Mouse (Mus musculus) midbrain, postnatal 0 days (tissue): ENCODE results near the gene Myh6. TPM values are rescaled to one million over a fixed set of nuclear protein-coding genes. Genes with fewer than 3 reads are reported as not detected.

ENCODE experiments used
- ATAC-seq: fragments of 200-750 bp; cut with Nextera tagmentation; 2 replicates; pipeline ENCODE4 v1.8.0; 2017; ENCODE audit warnings: moderate number of reproducible peaks, mild to moderate bottlenecking, moderate TSS enrichment, moderate library complexity; ENCODE audit not compliant: low FRiP score
- DNase-seq: peaks from one replicate; pipeline ENCODE4 v3.0.0-alpha.2; 2015; ENCODE audit warnings: low spot score
- H3K27ac ChIP-seq: fragments of 300-500 bp; sonication (generic); 2 replicates; pipeline ENCODE4 v1.5.1; 2014; ENCODE audit warnings: low read depth, mild to moderate bottlenecking, low read length, mixed read lengths
- H3K27me3 ChIP-seq: fragments of 300-500 bp; sonication (generic); 2 replicates; pipeline ENCODE4 v1.6.1; 2014; ENCODE audit warnings: low read length, control low read depth, mixed read lengths; ENCODE audit not compliant: insufficient read depth
- H3K36me3 ChIP-seq: fragments of 300-500 bp; sonication (generic); 2 replicates; pipeline ENCODE4 v1.6.1; 2014; ENCODE audit warnings: low read length, control low read depth, mixed read lengths; ENCODE audit not compliant: insufficient read depth
- H3K4me1 ChIP-seq: fragments of 300-500 bp; sonication (generic); 2 replicates; pipeline ENCODE4 v1.6.1; 2014; ENCODE audit warnings: mild to moderate bottlenecking, control low read depth, antibody characterized with exemption, low read length, mixed read lengths; ENCODE audit not compliant: insufficient read depth
- H3K4me2 ChIP-seq: fragments of 300-500 bp; sonication (generic); 2 replicates; pipeline ENCODE4 v1.6.1; 2014; ENCODE audit warnings: low read depth, mild to moderate bottlenecking, low read length, mixed read lengths; ENCODE audit not compliant: poor library complexity, severe bottlenecking
- H3K4me3 ChIP-seq: fragments of 300-500 bp; sonication (generic); 2 replicates; pipeline ENCODE4 v1.5.1; 2014; ENCODE audit warnings: low read depth, mild to moderate bottlenecking, low read length, moderate library complexity
- H3K9ac ChIP-seq: fragments of 300-500 bp; sonication (generic); replicated peaks from 2 replicates; pipeline ENCODE4 v1.6.1; 2014; ENCODE audit warnings: mild to moderate bottlenecking, low read length, moderate library complexity, mixed read lengths; ENCODE audit not compliant: poor library complexity, severe bottlenecking
- H3K9me3 ChIP-seq: fragments of 300-500 bp; sonication (generic); 2 replicates; pipeline ENCODE4 v1.6.1; 2016; ENCODE audit warnings: low read length, control low read depth
- CTCF ChIP-seq: IDR thresholded peaks from 2 replicates; pipeline ENCODE4 v1.5.1; 2016; ENCODE audit warnings: antibody characterized with exemption, mild to moderate bottlenecking
- WGBS: fragments of 180-500 bp; shearing (Covaris S2); extraction: QIAGEN DNeasy Blood & Tissue Kit; methylation state at CpG from one replicate; pipeline ENCODE4 v1.1.7; 2014; 5-methylcytosine and 5-hydroxymethylcytosine counted together
- polyA plus RNA-seq: library from polyadenylated mRNA; unstranded; fragments of >200 nt; fragmentation: Nextera tagmentation; extraction: Ambion mirVana; gene quantifications from 2 replicates; pipeline ENCODE4 v1.2.1, GENCODE M21; 2015
- total RNA-seq: library from RNA; depleted of rRNA; stranded (reverse); fragments of >200 nt; gene quantifications from 2 replicates; pipeline ENCODE4 v1.2.3, GENCODE M21; 2014; rRNA removed

Myh6 gene
- total RNA-seq, result 0.24 and 0.33 TPM in 2 replicates
- polyA plus RNA-seq, result 2.1 and 2.5 TPM in 2 replicates

DNA sequence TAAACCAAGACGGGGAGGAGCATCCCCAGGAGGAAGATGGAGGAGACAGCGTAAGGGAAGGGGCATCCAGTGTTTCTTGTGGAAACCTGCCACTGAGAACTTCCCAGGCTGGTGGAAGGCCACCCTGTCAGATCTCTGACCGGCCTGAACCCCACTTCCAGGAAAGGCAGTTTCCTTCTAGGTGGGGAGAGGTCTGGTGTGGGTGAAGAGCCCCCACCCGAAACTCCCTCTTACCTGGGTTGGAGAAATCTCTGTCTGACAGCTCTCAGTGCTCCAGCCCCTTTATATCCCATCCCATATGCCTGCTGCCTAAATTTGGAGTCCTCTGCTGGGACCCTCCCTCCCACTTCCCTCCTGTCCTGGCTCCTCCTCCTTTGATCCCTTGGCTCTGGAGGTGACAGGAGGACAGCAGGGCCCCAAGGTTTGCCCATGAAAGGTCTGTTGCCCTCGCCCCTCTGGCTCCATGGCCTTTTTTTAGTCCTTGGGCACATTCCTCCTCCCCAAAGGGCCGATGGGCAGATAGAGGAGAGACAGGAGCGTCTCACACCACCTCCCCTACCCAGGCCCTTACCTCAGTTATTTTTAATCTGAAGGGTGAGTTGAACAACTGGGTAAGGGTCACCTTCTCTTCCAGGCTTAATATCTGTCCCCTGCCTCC is at the start of gene Myh6:
Gene Myh6, minus strand, starts transcription at position 608 of the 658 bp plus-strand sequence.
- ATAC-seq, result no peak
- DNase-seq, result no peak
- Histone ChIP-seq H3K9ac (no peak within 1 kb of the TSS), H3K27ac (no peak within 1 kb of the TSS), H3K4me1 (no peaks in the 10 kb centered on the region), H3K36me3 (no peaks in the 10 kb centered on the region), H3K9me3 (no peaks in the 10 kb centered on the region), H3K4me2 (no peak within 1 kb of the TSS), H3K27me3 (no peaks in the 10 kb centered on the region), H3K4me3 (no peak within 1 kb of the TSS)
- 74% methylated on average over 7 of the region's 7 CpGs for WGBS
- TF ChIP-seq CTCF, result no peak

DNA sequence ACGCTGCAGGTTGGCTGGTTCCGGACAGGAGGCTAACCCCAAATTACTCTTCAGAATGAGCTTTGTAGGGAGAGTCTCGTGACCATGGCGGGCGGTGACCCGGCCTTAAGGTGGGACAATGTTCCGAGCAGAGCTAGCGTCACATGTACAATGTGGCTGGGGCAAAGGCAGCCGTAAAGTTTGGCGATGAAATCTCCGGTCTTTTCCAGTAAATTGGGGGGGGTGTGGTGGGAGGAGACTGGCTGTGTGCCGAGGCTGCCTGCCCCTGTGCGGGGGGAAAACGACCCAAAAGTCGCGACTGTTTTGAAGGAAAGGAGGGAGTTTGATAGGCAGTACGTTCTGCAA is 49.0 kb upstream of the Myh6 start:
- under 1% methylated on average over 17 of the region's 17 CpGs for WGBS
- Histone ChIP-seq H3K36me3 (peaks cover 9% of the 10 kb centered on the region), H3K4me1 (peaks cover 3% of the 10 kb centered on the region; the same call in 1 of the 2 replicates), H3K9me3 (no peaks in the 10 kb centered on the region), H3K4me3 (peak overlapping the region; percentile 78), H3K9ac (peak overlapping the region; percentile 65), H3K27me3 (no peaks in the 10 kb centered on the region), H3K4me2 (peak overlapping the region; percentile 88), H3K27ac (peak overlapping the region; percentile 80)
- TF ChIP-seq CTCF, result no peak
- DNase-seq, result peak; percentile 8
- ATAC-seq, result peak; percentile 27

DNA sequence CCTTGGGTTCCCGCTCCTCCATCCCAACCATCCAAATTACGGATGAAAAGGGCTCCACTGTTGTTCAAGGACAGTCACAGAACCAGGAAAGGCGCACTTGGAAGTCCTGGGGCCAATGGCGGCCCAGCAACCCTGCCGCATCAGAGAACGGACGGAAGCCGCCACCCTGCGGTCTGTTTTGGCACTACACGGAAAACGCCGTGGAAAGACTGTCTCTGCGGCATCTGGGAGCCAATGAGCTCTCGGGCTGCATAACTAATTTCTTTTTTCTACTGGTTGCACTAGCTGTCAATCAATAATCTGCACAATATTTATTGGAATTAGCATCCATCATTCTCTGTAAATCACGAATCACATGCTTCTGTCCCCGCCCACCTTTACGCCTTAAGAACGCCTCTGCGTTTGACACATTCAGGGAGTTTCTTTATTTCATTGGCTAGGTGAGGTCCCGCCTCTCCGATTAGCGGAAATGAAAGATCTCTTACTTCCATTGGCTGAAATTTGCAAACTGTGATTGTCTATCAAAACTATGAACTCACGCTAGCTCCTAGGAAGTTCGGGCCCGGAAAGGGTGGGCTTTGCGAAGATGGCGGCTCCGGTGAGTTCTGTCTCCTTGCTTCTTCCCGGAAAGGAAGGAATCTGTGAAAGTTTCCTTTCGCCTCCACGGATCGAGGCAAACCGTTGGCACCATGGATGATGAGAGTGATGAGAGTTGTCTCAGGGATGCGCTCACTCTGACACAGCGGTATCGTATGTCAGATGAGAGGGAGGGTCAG is 48.5 kb upstream of the Myh6 start, which contains the start of gene Ngdn:
Gene Ngdn, plus strand, starts transcription at position 464 of the 776 bp plus-strand sequence.
- peak; percentile 98 for TF ChIP-seq CTCF
- DNase-seq (peak; percentile 100), ATAC-seq (peak; percentile 97)
- Histone ChIP-seq H3K27ac (peak within 1 kb of the TSS; percentile 90), H3K4me2 (peak within 1 kb of the TSS; percentile 88), H3K4me1 (peaks cover 3% of the 10 kb centered on the region; the same call in 1 of the 2 replicates), H3K27me3 (no peaks in the 10 kb centered on the region), H3K36me3 (peaks cover 6% of the 10 kb centered on the region), H3K9ac (peak within 1 kb of the TSS; percentile 65), H3K4me3 (peak within 1 kb of the TSS; percentile 78), H3K9me3 (no peaks in the 10 kb centered on the region)
- under 1% methylated on average over 36 of the region's 36 CpGs for WGBS

DNA sequence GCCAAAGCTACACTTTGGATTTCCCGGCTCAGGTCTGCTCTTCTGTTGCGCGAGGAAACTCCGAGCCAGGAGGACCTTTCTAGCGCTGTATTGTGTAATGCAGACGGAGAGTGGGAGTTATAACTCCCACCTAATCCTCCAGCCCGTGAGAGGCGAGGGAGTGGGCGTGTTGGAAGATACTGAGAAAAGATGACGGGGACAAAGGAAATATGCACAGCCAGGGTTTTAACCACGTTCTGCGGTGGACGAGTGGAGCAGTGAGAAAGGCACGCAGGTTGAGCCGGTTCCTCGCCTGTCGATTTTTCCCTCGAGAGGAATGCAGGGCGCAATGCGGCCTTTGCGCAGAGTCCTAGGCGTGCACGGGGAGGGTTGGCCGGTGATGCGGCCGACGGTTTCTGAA is 47.9 kb upstream of the Myh6 start:
- TF ChIP-seq CTCF, result no peak
- peak overlapping the region; percentile 61 for H3K9ac ChIP-seq
- ATAC-seq (peak; percentile 67), DNase-seq (peak; percentile 70)
- H3K4me2 ChIP-seq, result peak overlapping the region; percentile 62
- WGBS, result under 1% methylated on average over 27 of the region's 27 CpGs
- H3K36me3 ChIP-seq, result peaks cover 4% of the 10 kb centered on the region
- H3K27ac ChIP-seq, result peak overlapping the region; percentile 90
- H3K4me1 ChIP-seq, result peaks cover 3% of the 10 kb centered on the region; the same call in 1 of the 2 replicates
- H3K9me3 ChIP-seq, result no peaks in the 10 kb centered on the region
- H3K4me3 ChIP-seq, result peak overlapping the region; percentile 78
- no peaks in the 10 kb centered on the region for H3K27me3 ChIP-seq

DNA sequence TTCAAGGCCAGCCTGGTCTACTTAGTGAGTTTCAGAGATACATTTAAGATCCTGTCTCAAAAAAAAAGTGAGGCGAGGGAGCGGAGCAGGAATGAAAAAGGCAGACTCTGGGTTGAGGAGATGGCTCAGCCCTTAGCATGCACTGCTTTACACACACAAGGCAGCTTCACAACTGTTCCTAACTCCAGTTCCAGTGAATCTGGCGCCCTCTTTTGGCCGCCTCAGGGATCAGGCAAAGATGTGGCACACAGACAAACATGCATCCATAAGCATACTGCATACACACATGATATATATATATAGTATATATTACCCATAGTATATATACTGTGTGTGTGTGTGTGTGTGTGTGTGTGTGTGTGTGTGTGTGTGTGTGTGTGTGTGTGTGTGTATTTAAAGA is 44.4 kb upstream of the Myh6 start:
- WGBS, result 60% methylated on average over 4 of the region's 4 CpGs

DNA sequence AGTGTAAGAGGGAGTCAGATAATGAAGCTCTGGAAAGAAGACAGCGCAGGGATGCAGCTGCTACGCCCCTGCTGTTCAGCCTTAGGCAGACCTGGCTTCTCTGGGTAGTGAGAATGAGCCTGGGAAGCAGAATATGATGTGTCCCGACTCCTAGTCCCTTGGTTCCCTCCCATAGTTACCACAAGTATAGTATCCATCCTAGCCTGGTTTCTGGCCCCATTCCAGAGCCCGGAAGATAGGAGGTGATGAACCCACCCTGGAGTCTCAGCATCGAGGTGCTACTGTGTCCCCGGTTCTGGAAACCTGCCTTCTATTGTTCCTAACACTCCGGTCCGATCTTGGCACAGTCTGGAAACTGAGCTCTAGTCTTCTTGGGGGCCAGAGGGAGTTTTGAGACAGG is 41.7 kb upstream of the Myh6 start:
- Histone ChIP-seq H3K4me1 (no peaks in the 10 kb centered on the region), H3K27me3 (no peaks in the 10 kb centered on the region), H3K9me3 (no peaks in the 10 kb centered on the region), H3K4me3 (no peak overlapping the region), H3K4me2 (no peak overlapping the region), H3K36me3 (no peaks in the 10 kb centered on the region), H3K27ac (no peak overlapping the region), H3K9ac (no peak overlapping the region)
- ATAC-seq, result no peak
- no peak for DNase-seq
- no peak for TF ChIP-seq CTCF
- 79% methylated on average over 8 of the region's 8 CpGs for WGBS

More for the DNA sequence above, 44.4 kb upstream of the Myh6 start:
- Histone ChIP-seq H3K9me3 (no peaks in the 10 kb centered on the region), H3K36me3 (no peaks in the 10 kb centered on the region), H3K27ac (no peak overlapping the region), H3K27me3 (no peaks in the 10 kb centered on the region), H3K4me2 (no peak overlapping the region), H3K9ac (no peak overlapping the region), H3K4me3 (no peak overlapping the region), H3K4me1 (peaks cover 3% of the 10 kb centered on the region; the same call in 1 of the 2 replicates)
- no peak for ATAC-seq
- peak; percentile 34 for DNase-seq
- TF ChIP-seq CTCF, result peak; percentile 63
